Mouse (Mus musculus): ENCODE measurements at regions not wholly inside any gene's neighbourhood (a gene's known extent, or its start where the extent isn't known, plus 50 kb on each side); places are given as distances from the start of the nearest gene placed in this dataset.

GRCm38 (mm10) chr16:63102362-63102761, 248.3 kb downstream of the Pros1 start:
- Histone ChIP-seq H3K27me3 (ENCODE audit: control insufficient read depth, insufficient read depth, insufficient read length) (no peaks in the 10 kb centered on the region), H3K4me2 (ENCODE audit: low read depth) (no peak overlapping the region), H3ac (ENCODE audit: control insufficient read depth, insufficient read length) (no peak overlapping the region), H3K36me3 (ENCODE audit: control insufficient read depth, insufficient read depth) (no peaks in the 10 kb centered on the region), H3K79me2 (ENCODE audit: control insufficient read depth, insufficient read depth) (no peaks in the 10 kb centered on the region), H3K4me3 (no peak overlapping the region)
- TF ChIP-seq MYOG (IDR thresholded peaks at IDR 0.05; ENCODE audit: control insufficient read depth in 1 of 3, insufficient read depth in 1 of 3, insufficient read length in 2 of 3, low read depth in 2 of 3) (no peak), MYOD1 (IDR thresholded peaks at IDR 0.05; ENCODE audit: control insufficient read depth in 1 of 3, insufficient read length in 2 of 3, low read depth in 2 of 3) (no peak), E2F4 (IDR thresholded peaks at IDR 0.05; ENCODE audit: insufficient read depth) (no peak), POLR2A (IDR thresholded peaks at IDR 0.05; ENCODE audit: insufficient read length, low read depth) (no peak), CEBPB (IDR thresholded peaks at IDR 0.05; ENCODE audit: insufficient read depth, poor library complexity, severe bottlenecking) (no peak), TCF3 (IDR thresholded peaks at IDR 0.05; ENCODE audit: insufficient read length, low read depth) (no peak)

GRCm38 (mm10) chr16:63102930-63103329, 248.8 kb downstream of the Pros1 start:
- Histone ChIP-seq H3K4me3 (no peak overlapping the region), H3K27me3 (ENCODE audit: control insufficient read depth, insufficient read depth, insufficient read length) (no peaks in the 10 kb centered on the region), H3K79me2 (ENCODE audit: control insufficient read depth, insufficient read depth) (no peaks in the 10 kb centered on the region), H3K4me2 (ENCODE audit: low read depth) (no peak overlapping the region), H3ac (ENCODE audit: control insufficient read depth, insufficient read length) (no peak overlapping the region), H3K36me3 (ENCODE audit: control insufficient read depth, insufficient read depth) (no peaks in the 10 kb centered on the region)
- TF ChIP-seq MYOD1 (IDR thresholded peaks at IDR 0.05; ENCODE audit: control insufficient read depth in 1 of 3, insufficient read length in 2 of 3, low read depth in 2 of 3): peak in 2 of 3 experiments; percentile 62 to 73
- peak in 2 of 3 experiments; percentile 8 to 56 for TF ChIP-seq MYOG (IDR thresholded peaks at IDR 0.05; ENCODE audit: control insufficient read depth in 1 of 3, insufficient read depth in 1 of 3, insufficient read length in 2 of 3, low read depth in 2 of 3)
- no peak for TF ChIP-seq SRF (IDR thresholded peaks at IDR 0.05; ENCODE audit: control insufficient read depth, insufficient read length, low read depth)

GRCm38 (mm10) chr16:63104383-63104782, 250.3 kb downstream of the Pros1 start:
- Histone ChIP-seq H3K36me3 (ENCODE audit: control insufficient read depth, insufficient read depth) (no peaks in the 10 kb centered on the region), H3K4me3 (no peak overlapping the region), H3K4me2 (ENCODE audit: low read depth) (peak overlapping the region; percentile 8), H3K27me3 (ENCODE audit: control insufficient read depth, insufficient read depth, insufficient read length) (no peaks in the 10 kb centered on the region), H3ac (ENCODE audit: control insufficient read depth, insufficient read length) (no peak overlapping the region), H3K79me2 (ENCODE audit: control insufficient read depth, insufficient read depth) (no peaks in the 10 kb centered on the region)
- TF ChIP-seq USF1 (IDR thresholded peaks at IDR 0.05; ENCODE audit: low read depth) (no peak), MYOG (IDR thresholded peaks at IDR 0.05; ENCODE audit: control insufficient read depth in 1 of 3, insufficient read depth in 1 of 3, insufficient read length in 2 of 3, low read depth in 2 of 3) (no peak), MYOD1 (IDR thresholded peaks at IDR 0.05; ENCODE audit: control insufficient read depth in 1 of 3, insufficient read length in 2 of 3, low read depth in 2 of 3) (no peak)

GRCm38 (mm10) chr16:63104938-63105714, 251.0 kb downstream of the Pros1 start:
- no peak for TF ChIP-seq POLR2AphosphoS2 (IDR thresholded peaks at IDR 0.05; ENCODE audit: insufficient read length, low read depth)
- TF ChIP-seq TCF3 (IDR thresholded peaks at IDR 0.05; ENCODE audit: insufficient read length, low read depth): no peak
- peak in 2 of 3 experiments; percentile 6 to 46 for TF ChIP-seq MYOD1 (IDR thresholded peaks at IDR 0.05; ENCODE audit: control insufficient read depth in 1 of 3, insufficient read length in 2 of 3, low read depth in 2 of 3)
- TF ChIP-seq USF1 (IDR thresholded peaks at IDR 0.05; ENCODE audit: low read depth): no peak
- TF ChIP-seq POLR2A (IDR thresholded peaks at IDR 0.05; ENCODE audit: insufficient read length, low read depth): no peak
- no peak for TF ChIP-seq CEBPB (IDR thresholded peaks at IDR 0.05; ENCODE audit: insufficient read depth, poor library complexity, severe bottlenecking)
- peak overlapping the region; percentile 8 for H3K4me2 ChIP-seq (ENCODE audit: low read depth)

GRCm38 (mm10) chr16:63116456-63116855, 262.3 kb downstream of the Pros1 start:
- Histone ChIP-seq H3ac (ENCODE audit: control insufficient read depth, insufficient read length) (no peak overlapping the region), H3K27me3 (ENCODE audit: control insufficient read depth, insufficient read depth, insufficient read length) (no peaks in the 10 kb centered on the region), H3K36me3 (ENCODE audit: control insufficient read depth, insufficient read depth) (no peaks in the 10 kb centered on the region), H3K4me2 (ENCODE audit: low read depth) (no peak overlapping the region), H3K79me2 (ENCODE audit: control insufficient read depth, insufficient read depth) (no peaks in the 10 kb centered on the region), H3K4me3 (no peak overlapping the region)
- peak in 2 of 3 experiments; percentile 7 to 10 for TF ChIP-seq MYOD1 (IDR thresholded peaks at IDR 0.05; ENCODE audit: control insufficient read depth in 1 of 3, insufficient read length in 2 of 3, low read depth in 2 of 3)
- TF ChIP-seq MYOG (IDR thresholded peaks at IDR 0.05; ENCODE audit: control insufficient read depth in 1 of 3, insufficient read depth in 1 of 3, insufficient read length in 2 of 3, low read depth in 2 of 3): peak in 1 of 3 experiments; percentile 22
- no peak for TF ChIP-seq SRF (IDR thresholded peaks at IDR 0.05; ENCODE audit: control insufficient read depth, insufficient read length, low read depth)

More at GRCm38 (mm10) chr16:63104938-63105714, 251.0 kb downstream of the Pros1 start:
- Histone ChIP-seq H3K4me3 (no peak overlapping the region), H3K27me3 (ENCODE audit: control insufficient read depth, insufficient read depth, insufficient read length) (no peaks in the 10 kb centered on the region), H3K36me3 (ENCODE audit: control insufficient read depth, insufficient read depth) (no peaks in the 10 kb centered on the region), H3ac (ENCODE audit: control insufficient read depth, insufficient read length) (no peak overlapping the region), H3K79me2 (ENCODE audit: control insufficient read depth, insufficient read depth) (no peaks in the 10 kb centered on the region)

GRCm38 (mm10) chr16:63118721-63119120, 264.6 kb downstream of the Pros1 start:
- Histone ChIP-seq H3ac (ENCODE audit: control insufficient read depth, insufficient read length) (no peak overlapping the region), H3K27me3 (ENCODE audit: control insufficient read depth, insufficient read depth, insufficient read length) (no peaks in the 10 kb centered on the region), H3K79me2 (ENCODE audit: control insufficient read depth, insufficient read depth) (no peaks in the 10 kb centered on the region), H3K36me3 (ENCODE audit: control insufficient read depth, insufficient read depth) (no peaks in the 10 kb centered on the region), H3K4me2 (ENCODE audit: low read depth) (no peak overlapping the region), H3K4me3 (no peak overlapping the region)
- TF ChIP-seq POLR2A (IDR thresholded peaks at IDR 0.05; ENCODE audit: insufficient read length, low read depth) (no peak), TCF3 (IDR thresholded peaks at IDR 0.05; ENCODE audit: insufficient read length, low read depth) (no peak), POLR2AphosphoS2 (IDR thresholded peaks at IDR 0.05; ENCODE audit: insufficient read length, low read depth) (no peak), MYOD1 (IDR thresholded peaks at IDR 0.05; ENCODE audit: control insufficient read depth in 1 of 3, insufficient read length in 2 of 3, low read depth in 2 of 3) (no peak), MYOG (IDR thresholded peaks at IDR 0.05; ENCODE audit: control insufficient read depth in 1 of 3, insufficient read depth in 1 of 3, insufficient read length in 2 of 3, low read depth in 2 of 3) (no peak), SRF (IDR thresholded peaks at IDR 0.05; ENCODE audit: control insufficient read depth, insufficient read length, low read depth) (no peak), TCF12 (IDR thresholded peaks at IDR 0.05; ENCODE audit: insufficient read depth, poor library complexity, severe bottlenecking) (no peak), E2F4 (IDR thresholded peaks at IDR 0.05; ENCODE audit: insufficient read depth) (no peak), USF1 (IDR thresholded peaks at IDR 0.05; ENCODE audit: low read depth) (no peak), MAX (IDR thresholded peaks at IDR 0.05; ENCODE audit: low read depth) (no peak), REST (IDR thresholded peaks at IDR 0.05; ENCODE audit: insufficient read depth, insufficient read length) (no peak), CEBPB (IDR thresholded peaks at IDR 0.05; ENCODE audit: insufficient read depth, poor library complexity, severe bottlenecking) (no peak)
